Mouse (Mus musculus) hindbrain, embryonic 12.5 days (tissue): ENCODE measurements around the gene Krt71. TPM values are rescaled to one million over a fixed set of nuclear protein-coding genes. Genes with fewer than 3 reads are reported as not detected.

Source experiments
- ATAC-seq: fragments of 200-750 bp; cut with Nextera tagmentation; 2 replicates; pipeline ENCODE4 v1.8.0; 2017; ENCODE audit warnings: moderate TSS enrichment; ENCODE audit not compliant: low FRiP score
- H3K27ac ChIP-seq: fragments of 300-500 bp; sonication (generic); 2 replicates; pipeline ENCODE4 v1.5.1; 2016; ENCODE audit warnings: mild to moderate bottlenecking
- H3K27me3 ChIP-seq: fragments of 300-500 bp; sonication (generic); 2 replicates; pipeline ENCODE4 v1.6.1; 2016; ENCODE audit warnings: mild to moderate bottlenecking
- H3K36me3 ChIP-seq: fragments of 300-500 bp; sonication (generic); 2 replicates; pipeline ENCODE4 v1.6.1; 2016; ENCODE audit warnings: mild to moderate bottlenecking
- H3K4me1 ChIP-seq: fragments of 300-500 bp; sonication (generic); 2 replicates; pipeline ENCODE4 v1.6.1; 2016
- H3K4me2 ChIP-seq: fragments of 300-500 bp; sonication (generic); replicated peaks from 2 replicates; pipeline ENCODE4 v1.6.1; 2016; ENCODE audit warnings: mild to moderate bottlenecking
- H3K4me3 ChIP-seq: fragments of 300-500 bp; sonication (generic); 2 replicates; pipeline ENCODE4 v1.5.1; 2016; ENCODE audit warnings: mild to moderate bottlenecking
- H3K9ac ChIP-seq: fragments of 300-500 bp; sonication (generic); 2 replicates; pipeline ENCODE4 v1.6.1; 2016; ENCODE audit warnings: mild to moderate bottlenecking, moderate library complexity
- H3K9me3 ChIP-seq: fragments of 300-500 bp; sonication (generic); replicated peaks from 2 replicates; pipeline ENCODE4 v1.6.1; 2016; ENCODE audit warnings: mild to moderate bottlenecking
- WGBS: fragments of 180-500 bp; shearing (Covaris S2); methylation state at CpG from one replicate; pipeline ENCODE4 v1.1.7; 2016; 5-methylcytosine and 5-hydroxymethylcytosine counted together
- polyA plus RNA-seq: library from polyadenylated mRNA; unstranded; fragments of >200 nt; fragmentation: Nextera tagmentation; extraction: Ambion mirVana; gene quantifications from 2 replicates; pipeline ENCODE4 v1.2.1, GENCODE M21; 2016

Krt71 gene
- polyA plus RNA-seq = not detected in 2 replicates

GRCm38 (mm10) chr15:101742711-101743110, at the start of gene Krt71:
Gene Krt71, minus strand, starts transcription at chr15:101743109.
- Histone ChIP-seq H3K9ac (no peak within 1 kb of the TSS), H3K4me1 (peaks cover 5% of the 10 kb centered on the region; the same call in 1 of the 2 replicates), H3K36me3 (no peaks in the 10 kb centered on the region), H3K4me2 (no peak within 1 kb of the TSS), H3K9me3 (no peaks in the 10 kb centered on the region), H3K27me3 (no peaks in the 10 kb centered on the region; the same call in 1 of the 2 replicates), H3K4me3 (no peak within 1 kb of the TSS), H3K27ac (no peak within 1 kb of the TSS)
- no peak for ATAC-seq
- 57% methylated on average over 14 of the region's 14 CpGs for WGBS

GRCm38 (mm10) chr15:101790867-101791266, 48.0 kb upstream of the Krt71 start:
- Histone ChIP-seq H3K36me3 (no peaks in the 10 kb centered on the region), H3K4me3 (no peak overlapping the region), H3K4me2 (no peak overlapping the region), H3K9ac (no peak overlapping the region), H3K27ac (no peak overlapping the region), H3K27me3 (no peaks in the 10 kb centered on the region), H3K4me1 (no peaks in the 10 kb centered on the region; the same call in none of the 2 replicates), H3K9me3 (no peaks in the 10 kb centered on the region)
- ATAC-seq = no peak
- 18% methylated on average over 3 of the region's 3 CpGs for WGBS

GRCm38 (mm10) chr15:101786360-101786759, 43.5 kb upstream of the Krt71 start, which contains the start of gene Krt72:
Gene Krt72, minus strand, starts transcription at chr15:101786460.
- Histone ChIP-seq H3K36me3 (no peaks in the 10 kb centered on the region), H3K4me3 (no peak within 1 kb of the TSS)

DNA sequence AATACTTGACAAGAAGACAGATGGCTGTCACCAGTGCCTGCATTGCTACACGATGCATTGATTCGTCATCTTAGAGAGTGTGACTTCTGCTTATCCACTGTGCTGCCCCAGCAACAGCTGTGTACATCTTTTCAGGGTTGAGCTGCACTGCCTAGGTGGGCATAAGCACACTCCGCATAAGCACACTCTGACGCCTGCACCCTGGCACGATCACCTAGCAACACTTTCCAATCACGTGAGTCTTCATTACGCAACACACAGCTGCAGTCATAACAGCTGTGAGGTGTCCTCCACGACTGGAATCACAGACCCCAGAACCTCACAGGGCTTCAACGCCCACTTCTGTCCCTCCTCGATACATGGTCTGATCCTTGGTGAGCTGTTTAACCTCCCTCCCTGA, 30.5 kb upstream of the Krt71 start:
- H3K9me3 ChIP-seq = no peaks in the 10 kb centered on the region
- H3K36me3 ChIP-seq = no peaks in the 10 kb centered on the region
- no peak for ATAC-seq
- WGBS = 90% methylated on average over 10 of the region's 10 CpGs
- no peak overlapping the region for H3K9ac ChIP-seq
- peaks cover 5% of the 10 kb centered on the region; the same call in 1 of the 2 replicates for H3K4me1 ChIP-seq
- no peak overlapping the region for H3K4me3 ChIP-seq
- H3K27me3 ChIP-seq = no peaks in the 10 kb centered on the region
- H3K4me2 ChIP-seq = no peak overlapping the region
- H3K27ac ChIP-seq = no peak overlapping the region

More at GRCm38 (mm10) chr15:101786360-101786759, 43.5 kb upstream of the Krt71 start, which contains the start of gene Krt72:
- 89% methylated on average over 18 of the region's 18 CpGs for WGBS
- H3K9me3 ChIP-seq = no peaks in the 10 kb centered on the region
- no peak within 1 kb of the TSS for H3K27ac ChIP-seq
- no peaks in the 10 kb centered on the region; the same call in none of the 2 replicates for H3K4me1 ChIP-seq
- no peak within 1 kb of the TSS for H3K4me2 ChIP-seq
- ATAC-seq = no peak
- H3K9ac ChIP-seq = no peak within 1 kb of the TSS
- H3K27me3 ChIP-seq = no peaks in the 10 kb centered on the region

DNA sequence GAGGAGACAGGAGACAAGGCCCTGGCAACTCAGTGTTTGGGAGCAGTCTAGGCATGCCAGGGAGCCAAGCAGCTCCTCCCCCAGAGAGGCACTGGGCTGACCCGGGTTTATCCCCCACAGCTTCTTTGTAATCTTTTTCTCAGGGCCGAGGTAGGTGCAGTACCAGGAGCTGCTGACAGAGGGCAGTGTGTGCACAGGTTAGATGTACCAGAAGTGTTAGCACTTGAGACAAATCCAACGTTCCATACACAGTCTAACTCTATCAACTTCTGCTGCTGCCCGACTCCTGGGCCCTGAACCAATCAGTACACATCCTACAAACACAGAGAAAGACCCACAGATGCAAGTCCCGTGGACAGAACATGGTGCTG, 29.8 kb upstream of the Krt71 start:
- Histone ChIP-seq H3K36me3 (no peaks in the 10 kb centered on the region), H3K9me3 (no peaks in the 10 kb centered on the region), H3K4me1 (peaks cover 5% of the 10 kb centered on the region; the same call in 1 of the 2 replicates), H3K9ac (no peak overlapping the region), H3K4me2 (no peak overlapping the region), H3K27ac (no peak overlapping the region), H3K4me3 (no peak overlapping the region), H3K27me3 (no peaks in the 10 kb centered on the region)
- ATAC-seq = peak; percentile 67
- WGBS = 7% methylated on average over 5 of the region's 5 CpGs

DNA sequence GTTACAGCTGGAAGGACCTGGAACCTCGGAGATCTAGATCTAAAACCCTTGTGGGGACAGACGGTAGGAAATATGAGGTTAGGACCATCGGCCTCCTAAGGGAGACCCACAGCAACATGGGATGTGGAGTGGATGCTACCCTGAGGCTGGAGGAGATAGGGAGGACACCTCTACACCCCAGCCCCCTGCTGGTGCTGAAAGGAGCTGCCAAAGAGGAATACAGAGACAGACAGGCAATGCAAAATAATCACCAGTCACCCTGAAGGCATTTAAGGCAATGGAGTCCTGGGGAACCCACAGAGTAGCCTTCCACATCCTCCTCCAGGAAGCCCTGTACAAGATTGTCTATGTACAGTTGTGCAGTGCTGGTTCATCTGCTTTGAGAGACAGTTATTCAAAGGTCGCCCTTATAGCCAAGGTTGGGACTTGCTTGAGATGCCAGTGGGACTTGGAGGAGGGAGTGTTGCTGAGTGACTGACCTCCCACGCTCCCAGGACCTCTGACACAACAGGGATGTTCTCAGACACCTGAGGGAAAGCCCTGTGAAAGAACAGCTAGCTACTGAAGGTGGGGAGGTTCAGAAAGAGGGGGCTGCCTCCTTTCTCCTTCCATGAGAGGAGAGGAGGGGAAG, 29.3 kb upstream of the Krt71 start:
- 0 out of 2 replicates have a peak, but pooled peaks have one; percentile 16 for ATAC-seq
- Histone ChIP-seq H3K4me3 (no peak overlapping the region), H3K4me1 (peaks cover 5% of the 10 kb centered on the region; the same call in 1 of the 2 replicates), H3K9ac (no peak overlapping the region), H3K9me3 (no peaks in the 10 kb centered on the region), H3K27me3 (no peaks in the 10 kb centered on the region), H3K36me3 (no peaks in the 10 kb centered on the region), H3K27ac (no peak overlapping the region), H3K4me2 (no peak overlapping the region)
- WGBS = 75% methylated on average over 5 of the region's 5 CpGs

DNA sequence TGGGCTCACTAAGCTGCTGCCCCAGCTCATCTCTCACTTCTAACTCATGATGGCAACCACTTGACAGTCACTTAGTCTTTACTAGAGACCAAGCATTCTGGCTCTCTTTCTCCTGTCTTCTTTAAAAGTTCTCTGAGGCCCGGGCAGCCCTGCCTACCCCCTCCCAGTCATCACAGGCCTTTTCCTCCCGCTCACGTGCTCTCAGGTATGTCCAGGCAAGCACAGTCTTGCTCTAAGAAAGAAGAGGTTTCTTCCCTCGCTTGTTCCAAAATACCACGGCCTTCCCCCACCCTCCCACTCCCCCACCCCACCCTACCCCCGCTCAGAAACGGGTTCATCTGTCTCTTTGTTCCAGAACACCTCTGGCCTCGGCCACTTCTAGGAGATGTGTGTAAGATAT, 27.3 kb upstream of the Krt71 start:
- Histone ChIP-seq H3K27ac (no peak overlapping the region), H3K9me3 (no peaks in the 10 kb centered on the region), H3K9ac (no peak overlapping the region), H3K4me1 (peaks cover 5% of the 10 kb centered on the region; the same call in 1 of the 2 replicates), H3K4me3 (no peak overlapping the region), H3K27me3 (no peaks in the 10 kb centered on the region), H3K4me2 (no peak overlapping the region), H3K36me3 (no peaks in the 10 kb centered on the region)
- no peak for ATAC-seq
- WGBS = 64% methylated on average over 8 of the region's 8 CpGs

GRCm38 (mm10) chr15:101737786-101738185, 5.1 kb downstream of the Krt71 start:
- Histone ChIP-seq H3K4me1 (no peaks in the 10 kb centered on the region), H3K9ac (no peak overlapping the region), H3K4me2 (no peak overlapping the region), H3K27ac (no peak overlapping the region), H3K9me3 (no peaks in the 10 kb centered on the region), H3K27me3 (no peaks in the 10 kb centered on the region; the same call in none of the 2 replicates), H3K4me3 (no peak overlapping the region), H3K36me3 (no peaks in the 10 kb centered on the region)
- ATAC-seq = no peak
- 62% methylated on average over 7 of the region's 7 CpGs for WGBS

DNA sequence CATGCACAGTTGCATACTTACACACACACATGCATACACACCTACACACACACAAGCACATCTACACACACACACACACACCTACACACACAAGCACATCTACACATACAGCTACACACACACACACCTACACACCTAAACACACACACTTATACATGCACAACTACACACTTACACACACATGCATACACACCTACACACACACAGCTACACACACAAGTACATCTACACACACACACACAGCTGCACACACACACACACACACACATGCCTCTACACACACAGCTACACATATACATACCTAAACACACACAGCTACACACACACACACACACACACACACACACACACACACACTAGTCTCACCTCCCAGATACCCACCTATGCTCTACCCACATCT, 12.3 kb downstream of the Krt71 start:
- ATAC-seq = no peak

GRCm38 (mm10) chr15:101724686-101725085, 18.2 kb downstream of the Krt71 start:
- no peak overlapping the region for H3K4me3 ChIP-seq
- H3K27ac ChIP-seq = no peak overlapping the region
- no peaks in the 10 kb centered on the region for H3K9me3 ChIP-seq
- H3K27me3 ChIP-seq = no peaks in the 10 kb centered on the region
- H3K4me1 ChIP-seq = no peaks in the 10 kb centered on the region
- ATAC-seq = no peak
- WGBS = 66% methylated on average over 5 of the region's 5 CpGs
- H3K9ac ChIP-seq = no peak overlapping the region
- no peaks in the 10 kb centered on the region for H3K36me3 ChIP-seq
- H3K4me2 ChIP-seq = no peak overlapping the region

More for the DNA sequence above, 12.3 kb downstream of the Krt71 start:
- no peaks in the 10 kb centered on the region for H3K9me3 ChIP-seq
- H3K27me3 ChIP-seq = no peaks in the 10 kb centered on the region
- no peaks in the 10 kb centered on the region for H3K4me1 ChIP-seq
- no peak overlapping the region for H3K4me2 ChIP-seq
- H3K9ac ChIP-seq = no peak overlapping the region
- no peaks in the 10 kb centered on the region for H3K36me3 ChIP-seq
- H3K27ac ChIP-seq = no peak overlapping the region
- H3K4me3 ChIP-seq = no peak overlapping the region

GRCm38 (mm10) chr15:101715831-101716230, 27.1 kb downstream of the Krt71 start:
- Histone ChIP-seq H3K4me1 (no peaks in the 10 kb centered on the region), H3K4me3 (no peak overlapping the region), H3K4me2 (no peak overlapping the region), H3K27me3 (no peaks in the 10 kb centered on the region), H3K9ac (no peak overlapping the region), H3K9me3 (no peaks in the 10 kb centered on the region), H3K27ac (no peak overlapping the region), H3K36me3 (no peaks in the 10 kb centered on the region)
- no peak for ATAC-seq
- 65% methylated on average over 3 of the region's 3 CpGs for WGBS

GRCm38 (mm10) chr15:101714356-101714755, 28.6 kb downstream of the Krt71 start:
- Histone ChIP-seq H3K4me3 (no peak overlapping the region), H3K9ac (no peak overlapping the region), H3K4me2 (no peak overlapping the region), H3K27ac (no peak overlapping the region), H3K27me3 (no peaks in the 10 kb centered on the region), H3K9me3 (no peaks in the 10 kb centered on the region), H3K36me3 (no peaks in the 10 kb centered on the region), H3K4me1 (no peaks in the 10 kb centered on the region)
- WGBS = 80% methylated on average over 5 of the region's 5 CpGs
- ATAC-seq = no peak

- WGBS = 78% methylated on average over 8 of the region's 8 CpGs
- no peaks in the 10 kb centered on the region for H3K36me3 ChIP-seq
- no peaks in the 10 kb centered on the region for H3K27me3 ChIP-seq
- no peaks in the 10 kb centered on the region for H3K9me3 ChIP-seq
- no peak overlapping the region for H3K4me3 ChIP-seq
- ATAC-seq = no peak
- no peak overlapping the region for H3K9ac ChIP-seq
- H3K4me1 ChIP-seq = no peaks in the 10 kb centered on the region
- no peak overlapping the region for H3K4me2 ChIP-seq
- H3K27ac ChIP-seq = no peak overlapping the region
These were observed 29.2 kb downstream of the Krt71 start for GRCm38 (mm10) chr15:101713731-101714130.
